Mouse (Mus musculus): ENCODE measurements at regions not wholly inside any gene's neighbourhood (a gene's known extent, or its start where the extent isn't known, plus 50 kb on each side); places are given as distances from the start of the nearest gene placed in this dataset.
A peak's percentile ranks its signal among the peaks of the same experiment; 100 is the strongest.

GRCm38 (mm10) chr19:21037448-21038077 is 83.6 kb upstream of the Tmc1 start:
- Histone ChIP-seq H3K27ac (no peak overlapping the region), H3K27me3 (no peaks in the 10 kb centered on the region), H3K4me1 (replicated peaks) (peaks cover 5% of the 10 kb centered on the region; the same call in 1 of the 2 replicates), H3K36me3 (no peaks in the 10 kb centered on the region), H3K4me3 (no peak overlapping the region), H3K9ac (no peak overlapping the region), H3K4me2 (no peak overlapping the region), H3K9me3 (replicated peaks) (no peaks in the 10 kb centered on the region)
- WGBS, result 38% methylated on average over 10 of the region's 10 CpGs
- no peak for ATAC-seq (replicated peaks; ENCODE audit: insufficient number of reproducible peaks, insufficient read depth, low FRiP score, low read depth)

GRCm38 (mm10) chr19:21036507-21037425 is 82.8 kb upstream of the Tmc1 start:
- H3K4me3 ChIP-seq, result no peak overlapping the region
- no peaks in the 10 kb centered on the region for H3K9me3 ChIP-seq (replicated peaks)
- H3K27me3 ChIP-seq, result no peaks in the 10 kb centered on the region
- ATAC-seq (replicated peaks; ENCODE audit: insufficient number of reproducible peaks, insufficient read depth, low FRiP score, low read depth), result 0 out of 2 replicates have a peak, but pooled peaks have one; percentile 55
- H3K9ac ChIP-seq, result no peak overlapping the region
- H3K27ac ChIP-seq, result peak overlapping the region; percentile 50
- H3K36me3 ChIP-seq, result no peaks in the 10 kb centered on the region
- H3K4me1 ChIP-seq (replicated peaks), result peaks cover 5% of the 10 kb centered on the region; the same call in 1 of the 2 replicates
- 43% methylated on average over 14 of the region's 14 CpGs for WGBS
- peak overlapping the region; percentile 22 for H3K4me2 ChIP-seq

- no peak for ATAC-seq (replicated peaks; ENCODE audit: insufficient number of reproducible peaks, insufficient read depth, low FRiP score, low read depth)
- 52% methylated on average over 4 of the region's 4 CpGs for WGBS
- no peak overlapping the region for H3K4me3 ChIP-seq
These were observed 81.5 kb upstream of the Tmc1 start for GRCm38 (mm10) chr19:21035505-21035904.

GRCm38 (mm10) chr19:21033991-21034390 is 80.0 kb upstream of the Tmc1 start:
- ATAC-seq (replicated peaks; ENCODE audit: insufficient number of reproducible peaks, insufficient read depth, low FRiP score, low read depth), result no peak
- H3K4me3 ChIP-seq, result no peak overlapping the region
- no peak overlapping the region for H3K4me2 ChIP-seq
- no peaks in the 10 kb centered on the region for H3K36me3 ChIP-seq
- H3K9ac ChIP-seq, result no peak overlapping the region
- 80% methylated on average over 3 of the region's 3 CpGs for WGBS
- peaks cover 5% of the 10 kb centered on the region; the same call in 1 of the 2 replicates for H3K4me1 ChIP-seq (replicated peaks)
- no peaks in the 10 kb centered on the region for H3K9me3 ChIP-seq (replicated peaks)
- H3K27ac ChIP-seq, result no peak overlapping the region
- no peaks in the 10 kb centered on the region for H3K27me3 ChIP-seq

More at GRCm38 (mm10) chr19:21035505-21035904, 81.5 kb upstream of the Tmc1 start:
- Histone ChIP-seq H3K9ac (no peak overlapping the region), H3K36me3 (no peaks in the 10 kb centered on the region), H3K27ac (no peak overlapping the region), H3K4me1 (replicated peaks) (peaks cover 5% of the 10 kb centered on the region; the same call in 1 of the 2 replicates), H3K4me2 (no peak overlapping the region), H3K9me3 (replicated peaks) (no peaks in the 10 kb centered on the region), H3K27me3 (no peaks in the 10 kb centered on the region)

GRCm38 (mm10) chr19:21032558-21032957 is 78.6 kb upstream of the Tmc1 start:
- Histone ChIP-seq H3K27me3 (no peaks in the 10 kb centered on the region), H3K4me1 (replicated peaks) (peaks cover 5% of the 10 kb centered on the region; the same call in 1 of the 2 replicates), H3K36me3 (no peaks in the 10 kb centered on the region), H3K4me3 (no peak overlapping the region), H3K27ac (no peak overlapping the region), H3K9me3 (replicated peaks) (no peaks in the 10 kb centered on the region), H3K4me2 (no peak overlapping the region), H3K9ac (no peak overlapping the region)
- no peak for ATAC-seq (replicated peaks; ENCODE audit: insufficient number of reproducible peaks, insufficient read depth, low FRiP score, low read depth)
- 62% methylated on average over 2 of the region's 2 CpGs for WGBS

- peaks cover 2% of the 10 kb centered on the region; the same call in 1 of the 2 replicates for H3K4me1 ChIP-seq (replicated peaks)
- H3K4me2 ChIP-seq, result no peak overlapping the region
- H3K9me3 ChIP-seq (replicated peaks), result no peaks in the 10 kb centered on the region
- H3K36me3 ChIP-seq, result no peaks in the 10 kb centered on the region
- no peaks in the 10 kb centered on the region for H3K27me3 ChIP-seq
- WGBS, result 75% methylated on average over 4 of the region's 4 CpGs
- H3K4me3 ChIP-seq, result no peak overlapping the region
- ATAC-seq (replicated peaks; ENCODE audit: insufficient number of reproducible peaks, insufficient read depth, low FRiP score, low read depth), result no peak
- no peak overlapping the region for H3K9ac ChIP-seq
- H3K27ac ChIP-seq, result no peak overlapping the region
These were observed 77.8 kb upstream of the Tmc1 start for GRCm38 (mm10) chr19:21031768-21032308.

GRCm38 (mm10) chr19:21030971-21031370 is 77.0 kb upstream of the Tmc1 start:
- H3K27ac ChIP-seq, result no peak overlapping the region
- no peak for ATAC-seq (replicated peaks; ENCODE audit: insufficient number of reproducible peaks, insufficient read depth, low FRiP score, low read depth)
- H3K4me2 ChIP-seq, result no peak overlapping the region
- WGBS, result 78% methylated on average over 5 of the region's 5 CpGs
- no peaks in the 10 kb centered on the region for H3K4me1 ChIP-seq (replicated peaks)
- H3K36me3 ChIP-seq, result no peaks in the 10 kb centered on the region
- no peaks in the 10 kb centered on the region for H3K9me3 ChIP-seq (replicated peaks)
- H3K27me3 ChIP-seq, result no peaks in the 10 kb centered on the region
- H3K9ac ChIP-seq, result no peak overlapping the region
- no peak overlapping the region for H3K4me3 ChIP-seq

GRCm38 (mm10) chr19:21028981-21029380 is 75.0 kb upstream of the Tmc1 start:
- Histone ChIP-seq H3K36me3 (no peaks in the 10 kb centered on the region), H3K27ac (no peak overlapping the region), H3K9me3 (replicated peaks) (no peaks in the 10 kb centered on the region), H3K4me3 (no peak overlapping the region), H3K4me2 (no peak overlapping the region), H3K9ac (no peak overlapping the region), H3K27me3 (no peaks in the 10 kb centered on the region), H3K4me1 (replicated peaks) (no peaks in the 10 kb centered on the region)
- ATAC-seq (replicated peaks; ENCODE audit: insufficient number of reproducible peaks, insufficient read depth, low FRiP score, low read depth), result no peak
- 83% methylated on average over 3 of the region's 3 CpGs for WGBS

GRCm38 (mm10) chr19:21012391-21012790 is 58.4 kb upstream of the Tmc1 start:
- Histone ChIP-seq H3K4me2 (no peak overlapping the region), H3K27ac (no peak overlapping the region), H3K36me3 (no peaks in the 10 kb centered on the region), H3K9ac (no peak overlapping the region), H3K27me3 (no peaks in the 10 kb centered on the region), H3K4me3 (no peak overlapping the region), H3K4me1 (replicated peaks) (no peaks in the 10 kb centered on the region), H3K9me3 (replicated peaks) (no peaks in the 10 kb centered on the region)
- WGBS, result 83% methylated on average over 9 of the region's 10 CpGs
- no peak for ATAC-seq (replicated peaks; ENCODE audit: insufficient number of reproducible peaks, insufficient read depth, low FRiP score, low read depth)

GRCm38 (mm10) chr19:21009607-21010006 is 55.6 kb upstream of the Tmc1 start:
- Histone ChIP-seq H3K9ac (no peak overlapping the region), H3K36me3 (no peaks in the 10 kb centered on the region), H3K4me3 (no peak overlapping the region), H3K27me3 (no peaks in the 10 kb centered on the region), H3K27ac (no peak overlapping the region), H3K4me2 (no peak overlapping the region), H3K4me1 (replicated peaks) (no peaks in the 10 kb centered on the region), H3K9me3 (replicated peaks) (no peaks in the 10 kb centered on the region)
- ATAC-seq (replicated peaks; ENCODE audit: insufficient number of reproducible peaks, insufficient read depth, low FRiP score, low read depth), result no peak
- 84% methylated on average over 2 of the region's 2 CpGs for WGBS

GRCm38 (mm10) chr19:21004411-21004810 is 50.4 kb upstream of the Tmc1 start:
- ATAC-seq (replicated peaks; ENCODE audit: insufficient number of reproducible peaks, insufficient read depth, low FRiP score, low read depth), result no peak
- Histone ChIP-seq H3K9me3 (replicated peaks) (no peaks in the 10 kb centered on the region), H3K27me3 (no peaks in the 10 kb centered on the region), H3K36me3 (no peaks in the 10 kb centered on the region), H3K4me3 (no peak overlapping the region), H3K9ac (no peak overlapping the region), H3K4me2 (no peak overlapping the region), H3K4me1 (replicated peaks) (no peaks in the 10 kb centered on the region), H3K27ac (no peak overlapping the region)
- 76% methylated on average over 2 of the region's 2 CpGs for WGBS

Measured in heart, embryonic 15.5 days (tissue).